ENCODE assay signal across 8 mouse cellular contexts in genomic region chr12:65035839-65036189, GRCm38 (mm10). TPM values are rescaled to one million over a fixed set of nuclear protein-coding genes. Genes with fewer than 3 reads are reported as not detected.
A peak's percentile ranks its signal among the peaks of the same experiment; 100 is the strongest.
DNase-seq lines count a peak whose midpoint lies in the region; ATAC-seq lines count a peak whose summit lies in the region.

No protein-coding gene starts in this region.

- no peaks in the 10 kb centered on the region for H3K9me3 ChIP-seq in kidney, embryonic 15.5 days (replicated peaks)
- no peaks in the 10 kb centered on the region for H3K9me3 ChIP-seq in embryonic facial prominence, embryonic 11.5 days (replicated peaks; ENCODE audit: control insufficient read depth, low read length)
- H3K9me3 ChIP-seq in midbrain, embryonic 16.5 days (replicated peaks; ENCODE audit: control insufficient read depth, low read length, poor library complexity, severe bottlenecking): no peaks in the 10 kb centered on the region

- no peaks in the 10 kb centered on the region for H3K27me3 ChIP-seq in kidney, embryonic 15.5 days
- H3K27me3 ChIP-seq in embryonic facial prominence, embryonic 11.5 days (ENCODE audit: control insufficient read depth, insufficient read depth, low read length): no peaks in the 10 kb centered on the region
- H3K27me3 ChIP-seq in midbrain, embryonic 16.5 days (ENCODE audit: control insufficient read depth, insufficient read depth, low read depth, low read length): no peaks in the 10 kb centered on the region

- H3K4me3 ChIP-seq in kidney, embryonic 15.5 days (replicated peaks): peak overlapping the region; percentile 90
- H3K4me3 ChIP-seq in embryonic facial prominence, embryonic 11.5 days (ENCODE audit: low read depth, low read length): peak overlapping the region; percentile 91
- H3K4me3 ChIP-seq in midbrain, embryonic 16.5 days (ENCODE audit: low read depth, low read length): peak overlapping the region; percentile 95

- peaks cover 2% of the 10 kb centered on the region; the same call in 1 of the 2 replicates for H3K36me3 ChIP-seq in kidney, embryonic 15.5 days
- H3K36me3 ChIP-seq in embryonic facial prominence, embryonic 11.5 days (replicated peaks; ENCODE audit: control insufficient read depth, insufficient read depth, low read depth, low read length): no peaks in the 10 kb centered on the region
- H3K36me3 ChIP-seq in midbrain, embryonic 16.5 days (ENCODE audit: control insufficient read depth, insufficient read depth, low read length): no peaks in the 10 kb centered on the region

- H3K27ac ChIP-seq in kidney, embryonic 15.5 days: peak overlapping the region; percentile 91; the same call in 1 of the 2 replicates
- no peak overlapping the region for H3K27ac ChIP-seq in embryonic facial prominence, embryonic 11.5 days (replicated peaks; ENCODE audit: low read depth, low read length)
- H3K27ac ChIP-seq in midbrain, embryonic 16.5 days (ENCODE audit: low read length): no peak overlapping the region

- H3K9ac ChIP-seq in kidney, embryonic 15.5 days: peak overlapping the region; percentile 93; the same call in 1 of the 2 replicates
- H3K9ac ChIP-seq in embryonic facial prominence, embryonic 11.5 days (replicated peaks; ENCODE audit: low read length): peak overlapping the region; percentile 94
- peak overlapping the region; percentile 92; the same call in 1 of the 2 replicates for H3K9ac ChIP-seq in midbrain, embryonic 16.5 days (ENCODE audit: low read depth, low read length)

- peak; percentile 33 for ATAC-seq in kidney, embryonic 15.5 days (replicated peaks; ENCODE audit: low FRiP score)
- no peak for ATAC-seq in embryonic facial prominence, embryonic 11.5 days (replicated peaks; ENCODE audit: insufficient number of reproducible peaks, low FRiP score, low TSS enrichment, low read depth)
- ATAC-seq in inflammation-experienced regulatory T-cells, adult 6 months: peak; percentile 44
- ATAC-seq in midbrain, embryonic 16.5 days: no peak; the same call in 1 of the 2 replicates

- WGBS in kidney, embryonic 15.5 days: 49% methylated on average over 8 of the region's 8 CpGs
- 45% methylated on average over 8 of the region's 8 CpGs for WGBS in embryonic facial prominence, embryonic 11.5 days
- 46% methylated on average over 8 of the region's 8 CpGs for WGBS in midbrain, embryonic 16.5 days

- no peak for DNase-seq in kidney, adult 18-20 months
- no peak for DNase-seq in embryonic facial prominence, embryonic 11.5 days (ENCODE audit: low spot score)
- DNase-seq in T-cell, adult 2 months (ENCODE audit: low spot score): no peak
- DNase-seq in cerebellum, adult 9-11 months: no peak
- DNase-seq in Muller cell, postnatal 12 days (ENCODE audit: inconsistent ontology term): no peak

- peak overlapping the region; percentile 66 for H3K4me2 ChIP-seq in kidney, embryonic 15.5 days
- H3K4me2 ChIP-seq in embryonic facial prominence, embryonic 11.5 days (ENCODE audit: low read depth, low read length): peak overlapping the region; percentile 47
- peak overlapping the region; percentile 64 for H3K4me2 ChIP-seq in midbrain, embryonic 16.5 days (ENCODE audit: low read length)

- H3K4me1 ChIP-seq in kidney, embryonic 15.5 days: peaks cover 18% of the 10 kb centered on the region
- H3K4me1 ChIP-seq in embryonic facial prominence, embryonic 11.5 days (ENCODE audit: control insufficient read depth, insufficient read depth, low read length): no peaks in the 10 kb centered on the region
- peaks cover 24% of the 10 kb centered on the region for H3K4me1 ChIP-seq in midbrain, embryonic 16.5 days (ENCODE audit: control insufficient read depth, insufficient read depth, low read length)

RNA-seq across cellular contexts. Expression of gene Prpf39, which starts 0.3 kb away (rescaled TPM):
- 52.3 and 55.4 TPM in 2 replicates for polyA plus RNA-seq in kidney, embryonic 15.5 days (2015; fragmentation: Nextera tagmentation; extraction: Ambion mirVana)
- polyA plus RNA-seq in embryonic facial prominence, embryonic 11.5 days (2014; fragmentation: Nextera tagmentation; extraction: Ambion mirVana): 67.2 and 77.9 TPM in 2 replicates
- polyA plus RNA-seq in inflammation-experienced regulatory T-cells, adult 6 months (2017; shearing (Covaris generic)): 100 to 1,000 TPM in 1 of 3 experiments, 10 to 100 TPM in 2; 78.8 to 103 (median 91.3) TPM
- polyA plus RNA-seq in midbrain, embryonic 16.5 days (2015; fragmentation: Nextera tagmentation; extraction: Ambion mirVana): 52.9 and 56.3 TPM in 2 replicates

RNA-seq across cellular contexts. Expression of gene Fkbp3, which starts 38.0 kb away (rescaled TPM):
- polyA plus RNA-seq in kidney, embryonic 15.5 days (2015; fragmentation: Nextera tagmentation; extraction: Ambion mirVana): 492 and 540 TPM in 2 replicates
- 689 and 760 TPM in 2 replicates for polyA plus RNA-seq in embryonic facial prominence, embryonic 11.5 days (2014; fragmentation: Nextera tagmentation; extraction: Ambion mirVana)
- 100 to 1,000 TPM; 267 to 313 (median 282) TPM for polyA plus RNA-seq in inflammation-experienced regulatory T-cells, adult 6 months (2017; shearing (Covaris generic))
- polyA plus RNA-seq in midbrain, embryonic 16.5 days (2015; fragmentation: Nextera tagmentation; extraction: Ambion mirVana): 386 and 395 TPM in 2 replicates

RNA-seq across cellular contexts. Expression of gene Fancm, which starts 39.6 kb away (rescaled TPM):
- 9.9 and 10.3 TPM in 2 replicates for polyA plus RNA-seq in kidney, embryonic 15.5 days (2015; fragmentation: Nextera tagmentation; extraction: Ambion mirVana)
- polyA plus RNA-seq in embryonic facial prominence, embryonic 11.5 days (2014; fragmentation: Nextera tagmentation; extraction: Ambion mirVana): 14.4 and 14.8 TPM in 2 replicates
- 10 to 100 TPM in 1 of 3 experiments, 1 to 10 TPM in 2; 5.0 to 11.7 (median 7.0) TPM for polyA plus RNA-seq in inflammation-experienced regulatory T-cells, adult 6 months (2017; shearing (Covaris generic))
- polyA plus RNA-seq in midbrain, embryonic 16.5 days (2015; fragmentation: Nextera tagmentation; extraction: Ambion mirVana): 4.7 and 6.9 TPM in 2 replicates

Comparison
In these comparisons a context has a peak if more than half of its experiments do, and no peak if none do; other contexts are left out.
1. ATAC-seq: peak in kidney, embryonic 15.5 days (single experiment) and inflammation-experienced regulatory T-cells, adult 6 months (single experiment); none in embryonic facial prominence, embryonic 11.5 days (single experiment) and midbrain, embryonic 16.5 days (single experiment).
2. Peak in every context shown above with its lines, with median percentiles within 50 percentile points of each other: H3K4me2 ChIP-seq, H3K4me3 ChIP-seq and H3K9ac ChIP-seq.